Mouse (Mus musculus) right cerebral cortex, adult 18-20 months (tissue): ENCODE measurements around the gene Tnr.

Experiments
- DNase-seq: peaks from one replicate; pipeline ENCODE4 v3.0.0; 2022; ENCODE audit warnings: mixed read lengths

Tnr gene

DNA sequence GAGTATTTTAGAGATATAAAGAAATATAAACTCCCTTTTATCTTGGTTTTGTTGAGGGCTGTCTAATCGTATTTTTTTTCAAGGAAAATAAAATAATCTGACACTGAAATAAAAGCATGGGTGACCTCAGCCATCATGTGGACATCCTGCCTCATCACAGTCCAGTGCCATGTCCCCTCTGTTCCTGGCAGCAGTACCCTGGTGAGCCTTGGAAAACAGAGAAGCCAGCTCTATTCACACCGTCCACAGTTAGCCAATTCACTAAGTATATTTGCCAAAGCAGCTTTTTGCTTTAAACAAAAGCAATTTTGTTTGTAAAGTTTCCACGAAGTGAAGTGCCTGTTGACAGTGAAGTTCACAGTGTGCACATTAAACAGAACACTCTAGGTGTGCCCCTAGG, 109.0 kb downstream of the Tnr start:
- no peak for DNase-seq

- DNase-seq, result peak; percentile 37
Observed at GRCm38 (mm10) chr1:159639408-159639807, 115.8 kb downstream of the Tnr start.

DNA sequence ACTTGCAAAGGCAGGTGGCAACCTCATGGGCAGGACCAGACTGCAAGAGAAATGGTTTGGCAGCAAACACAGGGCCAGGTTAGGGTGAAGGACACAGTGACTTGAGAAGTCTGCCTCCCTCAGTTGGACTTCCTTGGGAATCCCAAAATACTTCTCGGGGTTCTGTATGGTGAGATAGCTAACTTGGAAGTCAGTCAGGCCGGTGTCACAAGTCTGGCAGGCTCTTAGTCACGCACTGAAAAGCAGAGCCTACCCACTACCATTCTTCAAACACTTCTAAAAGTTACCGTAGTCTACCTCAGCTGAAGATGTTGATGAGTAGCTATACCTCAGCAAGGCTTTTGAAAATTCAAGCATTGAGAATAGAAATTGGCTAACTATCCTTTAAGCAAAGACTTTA, 122.2 kb downstream of the Tnr start:
- DNase-seq, result no peak

DNA sequence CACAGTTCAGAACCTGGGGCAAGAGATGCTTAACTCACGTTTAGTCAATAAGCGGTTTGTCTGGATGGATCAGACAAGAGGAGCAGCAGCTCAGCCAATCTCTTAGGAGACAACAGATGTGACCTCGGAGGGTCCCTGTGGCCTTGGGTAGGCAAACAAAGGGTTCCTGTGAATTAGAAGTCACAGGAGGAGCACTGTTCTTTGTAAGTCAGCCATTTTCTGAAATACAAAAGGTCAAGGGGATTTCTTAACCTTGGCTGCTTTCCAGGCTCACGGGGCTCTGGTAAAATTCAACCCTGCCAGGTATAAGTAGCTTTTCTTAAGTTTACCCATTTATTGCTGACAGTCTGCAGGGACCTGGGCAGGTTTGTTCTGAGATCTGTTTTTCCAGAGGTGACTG, 126.9 kb downstream of the Tnr start:
- no peak for DNase-seq

DNA sequence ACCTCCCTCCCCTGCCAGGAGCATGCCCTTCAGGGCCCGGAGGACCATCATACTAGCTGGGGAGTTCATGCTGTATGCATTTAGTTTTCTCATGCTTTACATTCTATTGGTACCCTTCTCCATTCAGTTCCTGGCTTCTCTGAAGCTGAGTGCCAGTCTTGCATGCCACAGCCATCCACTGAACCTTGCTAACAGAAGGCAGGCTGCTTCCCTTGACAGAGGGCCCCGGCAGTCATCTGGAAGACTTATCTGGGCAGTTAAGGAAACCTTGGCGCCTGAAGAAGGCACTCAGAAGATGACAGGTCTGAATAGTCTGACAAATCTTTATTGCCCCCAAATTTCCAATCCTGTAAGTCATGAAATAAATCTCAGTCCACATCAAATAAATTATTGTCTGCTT, 131.7 kb downstream of the Tnr start:
- no peak for DNase-seq

- DNase-seq, result no peak
Observed at GRCm38 (mm10) chr1:159657856-159658542, 134.4 kb downstream of the Tnr start.

DNA sequence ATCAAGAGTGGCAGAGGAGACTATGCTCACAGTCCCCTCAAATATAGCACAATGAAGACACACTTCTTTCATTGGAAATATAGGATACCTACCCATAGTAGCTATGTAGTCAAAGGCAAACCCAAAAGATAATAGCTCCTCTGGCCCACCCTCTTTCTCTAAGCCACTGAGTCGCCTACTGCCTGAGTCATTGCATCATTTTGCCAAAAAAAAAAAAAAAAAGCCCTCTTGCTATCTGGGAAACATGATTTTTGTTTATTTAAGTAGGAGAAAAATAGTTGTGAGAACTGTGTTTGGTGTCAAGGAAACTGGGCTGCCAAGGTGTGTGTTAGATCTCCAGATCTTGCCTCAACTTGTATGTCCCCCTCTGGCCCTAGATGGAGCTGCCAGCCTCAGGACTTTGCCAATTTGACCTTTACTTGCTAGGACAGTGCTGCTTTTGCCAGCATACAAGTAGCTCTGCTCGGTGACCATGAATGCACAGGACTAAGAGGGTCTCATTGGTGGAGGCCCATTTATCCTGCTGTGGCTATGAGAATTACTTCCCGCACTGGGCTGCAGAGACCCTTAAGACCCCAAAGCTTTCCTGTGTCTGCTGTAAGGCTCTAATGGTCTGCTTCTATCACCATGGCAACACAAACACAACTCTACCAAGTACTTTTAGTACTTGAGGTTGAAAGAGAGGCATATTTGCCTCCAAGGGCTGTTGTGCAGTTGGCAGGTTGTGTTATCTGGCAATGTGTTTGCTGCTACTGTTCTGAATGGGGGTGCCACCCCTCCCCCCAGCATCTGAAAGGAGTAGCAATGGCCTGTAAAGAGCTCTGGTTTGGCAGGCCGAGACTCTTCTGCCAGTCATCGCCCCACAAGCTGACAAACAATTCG, 137.3 kb downstream of the Tnr start:
- DNase-seq, result peak; percentile 30

GRCm38 (mm10) chr1:159664496-159664895, 140.9 kb downstream of the Tnr start:
- peak; percentile 35 for DNase-seq

GRCm38 (mm10) chr1:159664945-159665344, 141.4 kb downstream of the Tnr start:
- peak; percentile 60 for DNase-seq

DNA sequence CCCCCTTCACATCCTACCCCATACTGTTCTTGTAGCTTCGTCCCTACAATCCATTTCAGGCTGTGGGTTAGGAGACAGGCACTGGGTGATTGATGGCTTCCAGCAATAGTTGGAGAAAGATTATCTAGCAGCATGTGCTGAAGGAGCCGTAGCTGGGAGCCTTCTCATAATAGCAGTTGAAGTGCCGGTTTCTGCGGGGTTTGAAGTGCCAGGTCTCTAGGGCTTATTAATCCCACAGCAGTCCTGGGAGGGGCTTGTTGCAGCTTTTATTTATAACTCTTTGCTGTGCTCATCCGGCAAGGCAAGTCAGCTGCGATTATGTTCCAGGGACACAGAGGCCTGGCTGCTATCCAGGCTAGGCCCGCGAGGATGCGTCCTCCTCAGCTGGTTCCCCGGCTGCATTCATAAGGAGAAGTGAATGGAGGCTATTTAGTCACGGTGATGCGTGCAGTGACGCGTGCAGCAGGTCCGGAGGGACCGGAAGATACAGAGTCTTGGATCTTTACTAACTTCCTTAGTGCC, 147.1 kb downstream of the Tnr start:
- DNase-seq, result peak; percentile 78

DNA sequence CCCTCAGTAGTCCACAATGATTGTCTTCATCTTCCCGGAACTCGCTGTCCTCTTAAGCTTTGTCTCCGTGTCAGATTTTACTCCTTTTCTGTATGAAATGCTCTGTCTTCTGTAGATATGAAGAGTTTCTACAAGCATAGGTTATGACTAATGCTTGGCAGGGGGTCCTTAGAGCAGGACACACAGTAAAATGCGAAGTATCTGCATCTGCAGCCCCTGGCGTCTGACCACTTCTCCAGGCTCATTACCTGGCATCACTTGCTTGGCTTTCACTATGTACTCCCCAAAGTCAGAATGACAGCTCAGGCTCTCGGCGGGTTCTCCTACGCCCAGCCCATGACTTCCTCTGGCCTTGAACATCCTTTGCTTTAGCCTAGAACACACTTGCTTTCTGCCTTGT, 147.6 kb downstream of the Tnr start:
- DNase-seq, result no peak

DNA sequence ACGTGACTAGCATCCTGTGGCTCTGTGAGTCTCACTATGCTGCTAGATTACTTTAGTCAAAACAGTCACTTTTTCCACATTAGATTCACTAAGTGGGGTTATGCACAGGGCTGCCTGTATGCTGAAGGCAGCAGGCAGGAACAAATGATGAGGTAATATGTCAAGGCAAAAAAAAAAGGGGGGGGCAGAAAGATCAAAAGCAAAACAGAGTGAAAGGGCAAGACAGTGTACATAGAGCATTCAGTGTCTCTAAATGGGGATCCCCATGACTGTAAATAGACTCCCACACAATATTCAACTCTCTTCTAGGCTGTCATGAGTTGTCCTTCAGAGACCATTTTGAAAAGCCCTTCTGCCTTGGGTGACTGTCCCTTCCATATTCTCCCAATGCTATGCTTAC, 150.7 kb downstream of the Tnr start:
- no peak for DNase-seq

DNA sequence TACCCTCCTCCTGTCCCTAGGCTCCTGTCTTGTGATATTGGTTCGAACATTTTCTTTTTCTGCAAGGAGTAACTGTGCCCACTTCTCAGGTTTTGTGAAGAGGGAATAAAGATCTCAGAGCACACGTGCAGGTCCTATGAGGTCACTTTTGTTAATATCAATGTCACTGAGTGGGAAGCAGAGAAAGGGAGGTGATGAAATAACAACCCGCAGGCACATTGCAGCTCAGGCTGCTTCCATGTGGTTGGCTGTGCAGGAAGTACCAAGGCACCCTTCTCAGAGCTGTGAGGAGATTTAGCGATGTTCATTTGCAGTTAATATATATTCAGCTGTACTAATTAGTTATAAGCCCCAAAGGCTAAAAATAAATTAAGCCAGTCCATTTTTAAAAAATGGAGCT, 151.9 kb downstream of the Tnr start:
- DNase-seq, result no peak

DNA sequence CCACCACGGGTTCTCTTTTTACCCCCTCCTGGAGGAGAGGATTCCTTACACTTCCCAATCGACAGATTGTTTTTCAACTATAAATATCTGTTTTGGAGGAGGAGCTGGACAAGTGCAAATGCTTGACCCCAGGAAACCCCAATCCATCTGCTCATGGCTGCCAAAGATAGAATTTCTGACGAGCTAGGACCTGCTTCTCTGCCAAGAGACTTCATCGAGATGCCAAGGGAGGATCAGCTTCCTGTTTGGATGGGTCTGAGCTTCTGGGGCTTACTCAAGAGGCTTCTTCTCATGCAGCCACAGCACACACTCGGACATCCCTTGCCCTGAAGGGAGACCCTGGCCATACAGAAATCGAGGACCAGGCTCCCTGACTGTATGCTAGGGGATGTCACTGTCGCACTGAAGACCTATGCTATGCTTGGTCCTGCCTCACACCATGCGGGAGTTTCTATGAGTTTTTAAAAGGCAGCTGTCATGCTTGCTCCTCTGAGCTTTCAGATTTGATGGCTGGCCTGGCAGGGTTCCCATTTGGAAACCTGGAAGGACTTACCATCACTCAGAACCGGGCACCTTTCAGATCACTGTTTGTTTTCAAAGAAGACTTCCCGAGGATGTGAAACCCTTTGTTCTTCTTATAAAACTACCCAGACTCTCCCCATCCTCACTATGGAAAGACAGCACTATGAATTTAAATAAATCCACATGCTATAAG, 154.8 kb downstream of the Tnr start:
- DNase-seq, result peak; percentile 28

- DNase-seq, result no peak
Observed at GRCm38 (mm10) chr1:159681252-159681651, 157.7 kb downstream of the Tnr start.

- peak; percentile 47 for DNase-seq
Observed at GRCm38 (mm10) chr1:159686476-159687231, 163.1 kb downstream of the Tnr start.

DNA sequence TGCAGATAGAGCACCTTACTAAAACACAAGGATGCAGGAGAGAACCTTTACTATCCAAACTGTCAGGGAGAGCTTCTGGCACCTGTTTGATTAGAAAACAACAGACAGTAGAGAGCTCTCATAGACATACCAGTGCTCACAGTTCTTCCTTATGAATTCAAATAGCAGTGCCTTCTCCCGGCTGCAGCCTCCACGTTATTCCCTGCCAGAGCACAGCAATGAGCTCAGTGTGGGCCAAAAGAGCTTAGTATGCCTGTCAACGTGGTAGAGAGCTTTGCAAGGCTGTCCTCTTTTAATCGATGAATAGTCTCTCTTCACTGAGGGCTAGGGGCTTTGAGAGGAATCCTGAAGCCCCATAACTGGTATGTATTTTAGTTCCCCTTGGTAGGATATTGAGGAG, 173.1 kb downstream of the Tnr start:
- DNase-seq, result no peak

- no peak for DNase-seq
Observed at GRCm38 (mm10) chr1:159702038-159702437, 178.5 kb downstream of the Tnr start.

- peak; percentile 46 for DNase-seq
Observed at GRCm38 (mm10) chr1:159704925-159705324, 181.4 kb downstream of the Tnr start.

GRCm38 (mm10) chr1:159716301-159716700, 192.7 kb downstream of the Tnr start:
- no peak for DNase-seq

GRCm38 (mm10) chr1:159717016-159717415, 193.4 kb downstream of the Tnr start:
- peak; percentile 90 for DNase-seq

DNA sequence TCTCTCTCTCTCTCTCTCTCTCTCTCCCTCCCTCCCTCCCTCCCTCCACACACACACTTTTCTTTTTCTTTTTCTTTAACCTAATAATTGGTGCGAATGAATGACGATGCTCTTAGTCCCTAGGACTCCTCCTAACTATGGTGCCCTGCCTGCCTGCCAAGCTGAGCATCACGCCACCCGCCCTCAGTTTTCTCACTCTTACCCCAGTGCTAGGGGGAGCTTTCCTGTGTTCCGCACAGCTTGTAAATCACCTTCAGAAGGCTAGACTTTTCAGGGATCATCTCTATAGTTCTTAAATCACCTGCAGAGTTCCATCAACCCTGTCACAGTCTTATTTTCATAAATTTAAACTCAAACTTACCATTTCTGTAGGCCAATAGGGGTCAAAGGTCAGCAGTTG, 200.2 kb downstream of the Tnr start:
- peak; percentile 29 for DNase-seq

- DNase-seq, result no peak
Observed at GRCm38 (mm10) chr1:159729270-159729669, 205.7 kb downstream of the Tnr start.
